Comparison of ENCODE assay signal across 8 mouse cellular contexts in the genomic region with DNA sequence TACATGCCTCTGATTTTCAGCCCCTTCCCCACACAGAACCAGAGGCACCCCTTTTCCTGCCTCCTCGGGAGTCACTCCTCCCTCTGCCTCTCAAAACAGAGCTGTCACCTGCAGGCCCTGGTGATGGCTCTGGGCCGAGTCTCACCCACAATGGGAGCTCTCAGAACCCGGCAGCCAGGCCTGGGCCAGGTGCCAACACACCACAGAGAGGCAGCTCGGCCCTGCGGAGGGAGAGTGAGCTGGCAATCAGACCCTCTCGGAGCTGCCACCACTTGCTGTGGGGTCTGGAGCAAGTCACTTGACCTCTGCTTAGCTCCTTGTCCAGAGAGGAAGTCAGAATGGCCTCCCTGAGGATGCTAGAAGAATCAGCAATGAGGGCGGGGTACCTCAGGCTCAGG.
DNase-seq lines count a peak whose midpoint lies in the region; ATAC-seq and TF ChIP-seq lines count a peak whose summit lies in the region.

No protein-coding gene starts in this region.

- TF ChIP-seq EP300 in liver, postnatal 0 days (IDR thresholded peaks at IDR 0.05; ENCODE audit: low read depth) = no peak

- H3K36me3 ChIP-seq in intestine, embryonic 15.5 days = no peaks in the 10 kb centered on the region
- H3K36me3 ChIP-seq in intestine, postnatal 0 days (ENCODE audit: control insufficient read depth, insufficient read depth) = no peaks in the 10 kb centered on the region
- H3K36me3 ChIP-seq in liver, postnatal 0 days (replicated peaks; ENCODE audit: insufficient read depth, low read length) = no peaks in the 10 kb centered on the region

- H3K27ac ChIP-seq in intestine, embryonic 15.5 days = no peak overlapping the region
- H3K27ac ChIP-seq in intestine, postnatal 0 days (ENCODE audit: low read depth, low read length) = no peak overlapping the region
- no peak overlapping the region for H3K27ac ChIP-seq in liver, postnatal 0 days (ENCODE audit: low read depth)

- no peaks in the 10 kb centered on the region for H3K9me3 ChIP-seq in intestine, embryonic 15.5 days
- H3K9me3 ChIP-seq in intestine, postnatal 0 days (ENCODE audit: control insufficient read depth) = no peaks in the 10 kb centered on the region
- H3K9me3 ChIP-seq in liver, postnatal 0 days (ENCODE audit: low read length) = no peaks in the 10 kb centered on the region

- 43% methylated on average over 7 of the region's 7 CpGs for WGBS in intestine, embryonic 15.5 days
- 63% methylated on average over 7 of the region's 7 CpGs for WGBS in intestine, postnatal 0 days
- 46% methylated on average over 7 of the region's 7 CpGs for WGBS in liver, postnatal 0 days (ENCODE audit: insufficient replicate concordance)

- H3K27me3 ChIP-seq in intestine, embryonic 15.5 days (replicated peaks) = no peaks in the 10 kb centered on the region
- H3K27me3 ChIP-seq in intestine, postnatal 0 days (replicated peaks; ENCODE audit: control insufficient read depth, insufficient read depth, low read length) = no peaks in the 10 kb centered on the region
- no peaks in the 10 kb centered on the region for H3K27me3 ChIP-seq in liver, postnatal 0 days (ENCODE audit: insufficient read depth, low read length)

- peak; percentile 61 for DNase-seq in cerebellum, adult 9-10 months
- peak; percentile 19 to 56 for DNase-seq in kidney, postnatal 36 days
- peak; percentile 16 for DNase-seq in liver, postnatal 0 days
- DNase-seq in right cerebral cortex, adult 2 months (ENCODE audit: low spot score in 2 of 2) = peak; percentile 63 to 76
- no peak for DNase-seq in thymus, postnatal 4 days

- H3K4me3 ChIP-seq in intestine, embryonic 15.5 days (replicated peaks) = no peak overlapping the region
- H3K4me3 ChIP-seq in intestine, postnatal 0 days (ENCODE audit: low read depth, low read length) = no peak overlapping the region
- H3K4me3 ChIP-seq in liver, postnatal 0 days (ENCODE audit: low read depth, low read length) = no peak overlapping the region

- peak; percentile 78 for ATAC-seq in intestine, embryonic 15.5 days
- ATAC-seq in intestine, postnatal 0 days = no peak
- ATAC-seq in granulocyte monocyte progenitor cell, adult 5-6 weeks (replicated peaks; ENCODE audit: poor library complexity, severe bottlenecking) = peak; percentile 31
- no peak for ATAC-seq in liver, postnatal 0 days

- no peak for TF ChIP-seq CTCF in intestine, postnatal 0 days (IDR thresholded peaks at IDR 0.05; ENCODE audit: low read depth)
- no peak for TF ChIP-seq CTCF in liver, postnatal 0 days (IDR thresholded peaks at IDR 0.05; ENCODE audit: low read depth)

- H3K9ac ChIP-seq in intestine, embryonic 15.5 days = no peak overlapping the region
- H3K9ac ChIP-seq in intestine, postnatal 0 days (ENCODE audit: low read depth, low read length) = no peak overlapping the region
- H3K9ac ChIP-seq in liver, postnatal 0 days (replicated peaks) = no peak overlapping the region

- H3K4me1 ChIP-seq in intestine, embryonic 15.5 days (replicated peaks) = no peaks in the 10 kb centered on the region
- no peaks in the 10 kb centered on the region for H3K4me1 ChIP-seq in intestine, postnatal 0 days (replicated peaks; ENCODE audit: control insufficient read depth, insufficient read depth, low read length)
- no peaks in the 10 kb centered on the region for H3K4me1 ChIP-seq in liver, postnatal 0 days (ENCODE audit: insufficient read depth)

- no peak overlapping the region for H3K4me2 ChIP-seq in intestine, embryonic 15.5 days (replicated peaks)
- no peak overlapping the region for H3K4me2 ChIP-seq in intestine, postnatal 0 days (replicated peaks; ENCODE audit: low read depth)
- H3K4me2 ChIP-seq in liver, postnatal 0 days (ENCODE audit: low read depth, low read length) = no peak overlapping the region

Comparison
In these comparisons a context has a peak if more than half of its experiments do, and no peak if none do; other contexts are left out.
1. ATAC-seq: peak in intestine, embryonic 15.5 days (single experiment) and granulocyte monocyte progenitor cell, adult 5-6 weeks (single experiment); none in intestine, postnatal 0 days (single experiment) and liver, postnatal 0 days (single experiment).